Mouse (Mus musculus) stomach, postnatal 0 days (tissue): Measurements from ENCODE around the gene Uba52.

Experiments used
- CTCF ChIP-seq: IDR thresholded peaks from 2 replicates; pipeline ENCODE4 v1.5.1; 2016; ENCODE audit warnings: antibody characterized with exemption, low read depth, mild to moderate bottlenecking, moderate library complexity
- EP300 ChIP-seq: optimal IDR thresholded peaks from 2 replicates; pipeline ENCODE3; 2016; ENCODE audit warnings: antibody characterized with exemption

GRCm38 (mm10) chr8:70467907-70468306, 42.7 kb downstream of the Uba52 start:
- TF ChIP-seq CTCF (no peak), EP300 (no peak)
